Mouse (Mus musculus) urinary bladder, postnatal 4 days (tissue): ENCODE data around the gene Fosb.

Source experiments
- DNase-seq, 2 experiments: peaks; one replicate each; pipeline ENCODE4 v3.0.0; 2021 to 2022; ENCODE audit warnings: low spot score in 2 of 2

Fosb gene

DNA sequence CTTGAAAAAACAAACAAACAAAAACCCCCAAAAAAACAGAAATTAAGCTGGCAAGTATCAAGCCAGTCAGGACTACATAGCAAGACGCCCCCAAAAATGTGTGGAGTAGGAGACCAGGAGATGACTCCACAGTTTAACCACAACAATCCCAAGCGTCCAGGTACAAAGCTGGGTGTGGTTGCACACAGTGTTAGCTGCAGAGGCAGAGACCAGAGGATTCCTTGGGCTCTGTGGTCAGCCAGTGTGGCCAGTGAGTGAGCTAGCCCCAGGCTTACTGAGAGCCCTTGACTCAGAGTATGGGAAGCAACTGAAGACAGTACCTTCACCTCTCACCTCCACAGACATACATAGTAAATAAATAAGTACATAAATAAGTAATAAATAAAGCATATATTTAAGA is 22.1 kb upstream of the Fosb start:
- DNase-seq = no peak

DNA sequence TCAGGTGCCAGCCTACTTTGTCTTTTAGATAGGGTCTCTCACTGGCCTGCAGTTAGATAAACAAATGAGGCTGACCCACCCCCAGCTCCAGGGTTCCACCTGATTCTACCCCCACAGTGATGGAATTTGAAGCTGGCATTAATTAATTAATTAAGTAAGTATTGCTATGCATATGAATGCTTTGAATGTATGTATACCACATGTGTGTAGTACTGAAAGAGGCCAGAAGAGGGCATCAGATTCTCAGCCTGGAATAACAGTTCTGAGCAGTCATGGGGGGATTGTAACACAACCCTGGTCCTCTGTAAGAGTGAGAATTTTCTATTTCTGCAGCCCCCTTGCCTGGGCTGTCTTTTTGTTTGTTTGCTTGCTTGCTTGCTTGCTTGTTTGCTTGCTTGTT is 18.6 kb upstream of the Fosb start:
- no peak for DNase-seq

DNA sequence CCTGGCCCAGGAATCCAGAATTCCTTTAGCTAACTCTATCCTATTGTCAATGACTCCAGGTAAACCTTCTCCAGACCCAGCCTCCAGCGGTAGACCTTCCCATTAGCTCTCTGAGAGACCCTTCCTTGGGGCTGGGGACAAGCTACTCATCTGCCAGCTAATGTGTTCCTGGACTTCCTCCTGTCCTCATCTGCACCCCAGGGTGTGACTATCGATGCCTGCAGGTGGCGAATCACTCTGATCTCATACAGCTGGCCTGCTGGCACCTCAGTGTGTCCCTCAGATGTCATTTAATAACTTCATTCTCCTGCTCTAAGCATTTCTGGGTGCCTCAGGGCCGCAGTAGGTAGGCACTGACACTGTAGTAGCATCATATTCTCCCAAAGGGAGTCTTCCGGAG is 17.9 kb upstream of the Fosb start:
- no peak for DNase-seq

GRCm38 (mm10) chr7:19327128-19327527 is 17.3 kb upstream of the Fosb start:
- peak; percentile 77 to 88 for DNase-seq

DNA sequence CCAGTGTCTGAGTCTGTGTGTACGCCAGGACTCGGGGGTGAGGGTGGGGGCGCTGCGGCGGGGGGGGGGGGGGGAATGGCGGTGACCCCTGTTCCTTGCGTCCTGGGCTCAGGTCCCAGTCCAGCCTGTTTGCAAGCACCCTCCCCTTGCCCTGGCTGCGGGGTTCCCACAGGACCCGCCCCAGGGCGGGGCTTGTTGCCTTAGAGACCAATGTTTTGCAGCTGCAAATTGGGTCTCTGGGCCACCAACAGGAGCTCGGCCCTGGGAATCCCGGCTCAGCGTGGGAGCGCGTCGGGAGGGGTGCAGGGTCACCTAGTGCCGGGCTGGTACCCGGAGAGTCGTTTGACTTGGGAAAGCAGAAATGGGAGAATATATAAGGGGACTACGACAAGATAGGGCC is 16.5 kb upstream of the Fosb start:
- DNase-seq = peak; percentile 79 to 87

- no peak for DNase-seq
Observed at GRCm38 (mm10) chr7:19325262-19326199, 15.7 kb upstream of the Fosb start.

DNA sequence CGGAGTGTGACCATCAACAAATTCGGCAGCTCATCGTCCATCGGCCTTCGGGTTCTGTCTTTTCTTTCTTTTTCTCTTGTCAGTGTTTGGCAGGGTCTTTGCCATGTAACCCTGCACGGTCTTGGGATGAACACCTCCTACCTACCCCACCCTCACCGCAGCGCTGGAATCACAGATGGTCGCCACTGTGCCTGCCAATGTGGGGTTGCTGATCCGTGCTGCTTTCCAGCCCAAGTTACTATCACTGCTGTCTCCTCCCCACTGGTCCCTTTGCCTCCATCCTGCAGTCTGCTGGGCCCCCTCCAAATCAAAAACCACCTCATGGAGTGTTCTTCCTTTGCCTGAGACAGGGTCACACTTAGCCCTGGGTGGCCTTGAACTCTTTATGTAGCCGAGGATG is 14.4 kb upstream of the Fosb start:
- no peak for DNase-seq

- peak in 1 of 2 experiments; percentile 49 for DNase-seq
Observed at GRCm38 (mm10) chr7:19322489-19322888, 12.6 kb upstream of the Fosb start.

DNA sequence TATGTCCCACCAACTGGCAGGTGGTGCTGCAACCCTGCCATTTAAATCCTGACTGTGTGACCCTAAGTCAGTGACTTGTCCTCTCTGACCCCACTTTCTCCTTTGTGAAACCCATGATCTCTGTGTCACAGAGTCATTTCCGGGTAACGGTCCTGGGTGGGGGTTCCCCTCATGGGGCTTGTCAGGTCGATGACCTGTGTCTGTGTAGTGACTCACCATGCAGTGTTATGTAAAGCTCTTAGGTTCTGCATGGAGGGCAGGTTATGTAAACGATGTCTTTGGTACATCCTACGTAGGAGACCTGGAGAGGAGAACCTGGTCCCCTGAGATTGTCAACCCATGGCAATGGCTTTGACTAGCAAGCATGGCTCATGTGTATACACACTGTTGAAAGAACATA is 11.6 kb upstream of the Fosb start:
- DNase-seq = no peak

- DNase-seq = no peak
Observed at GRCm38 (mm10) chr7:19320637-19321036, 10.8 kb upstream of the Fosb start.

DNA sequence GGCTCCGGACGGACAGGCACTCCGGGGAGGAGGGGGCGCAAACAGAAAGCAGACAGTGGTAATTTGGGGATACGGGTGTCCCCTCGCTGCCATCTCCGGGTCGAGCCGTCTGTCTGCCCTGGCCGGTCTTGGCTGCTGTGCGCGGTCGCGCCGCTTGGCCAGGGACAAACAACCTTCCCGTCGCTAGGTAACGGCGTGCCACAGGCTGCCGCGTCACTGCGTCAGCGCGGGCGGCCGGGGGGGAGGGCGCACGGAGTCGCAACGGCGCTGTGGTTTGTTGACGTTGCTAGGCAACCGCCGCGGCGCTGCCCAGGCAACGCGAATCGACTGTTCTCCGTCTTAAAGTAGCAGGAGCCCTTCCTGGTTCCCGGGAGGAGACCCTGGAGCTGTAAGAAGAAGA is 10.1 kb upstream of the Fosb start:
- DNase-seq = peak; percentile 92 to 98

- no peak for DNase-seq
Observed at GRCm38 (mm10) chr7:19319458-19319857, 9.6 kb upstream of the Fosb start.

- no peak for DNase-seq
Observed at GRCm38 (mm10) chr7:19318676-19319075, 8.8 kb upstream of the Fosb start.

- DNase-seq = no peak
Observed at GRCm38 (mm10) chr7:19318201-19318600, 8.3 kb upstream of the Fosb start.

GRCm38 (mm10) chr7:19316451-19317161 is 6.8 kb upstream of the Fosb start:
- no peak for DNase-seq

- no peak for DNase-seq
Observed at GRCm38 (mm10) chr7:19314033-19314432, 4.2 kb upstream of the Fosb start.

GRCm38 (mm10) chr7:19311991-19312390 is 2.1 kb upstream of the Fosb start:
- DNase-seq = no peak

DNA sequence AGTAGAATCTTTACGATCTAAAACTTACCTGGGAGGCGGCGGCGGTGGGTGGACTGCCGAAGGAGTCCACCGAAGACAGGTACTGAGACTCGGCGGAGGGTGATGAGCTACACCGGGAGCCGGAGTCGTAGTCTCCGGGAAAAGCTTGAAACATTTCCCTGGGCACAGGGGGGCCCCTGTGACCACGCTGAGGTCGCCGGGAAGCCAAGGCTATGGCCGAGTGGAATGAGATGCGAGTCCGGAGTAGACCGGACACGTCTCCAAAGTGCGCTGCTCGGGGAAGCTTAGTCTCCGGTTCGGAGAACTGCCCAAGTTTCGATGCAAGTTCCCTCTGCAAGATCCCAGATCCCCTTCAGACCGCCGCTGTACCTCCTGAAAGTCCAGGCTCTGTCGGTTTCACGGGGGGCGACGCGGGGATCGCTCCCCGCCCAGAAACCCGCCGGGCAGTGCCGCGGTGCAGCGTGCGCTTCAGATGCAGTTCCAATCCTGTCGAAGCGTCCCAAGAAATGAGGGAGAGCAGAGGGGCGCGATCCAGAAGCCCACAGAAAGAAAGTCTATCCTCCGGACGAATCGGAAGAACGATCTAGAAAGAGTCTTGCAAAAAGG is 470 bp downstream of the Fosb start:
- DNase-seq = no peak

GRCm38 (mm10) chr7:19308454-19309277 is 1.2 kb downstream of the Fosb start:
- peak; percentile 94 to 96 for DNase-seq

- DNase-seq = peak in 1 of 2 experiments; percentile 78
Observed at GRCm38 (mm10) chr7:19307739-19308453, 2.0 kb downstream of the Fosb start.
